Mouse (Mus musculus): ENCODE measurements at regions not wholly inside any gene's neighbourhood (a gene's known extent, or its start where the extent isn't known, plus 50 kb on each side); places are given as distances from the start of the nearest gene placed in this dataset.
A peak's percentile ranks its signal among the peaks of the same experiment; 100 is the strongest.
"Not testable (repeated sequence)": the region's sequence is repeated elsewhere in the genome, so short reads cannot be mapped to it uniquely, and the experiment has no call there.

DNA sequence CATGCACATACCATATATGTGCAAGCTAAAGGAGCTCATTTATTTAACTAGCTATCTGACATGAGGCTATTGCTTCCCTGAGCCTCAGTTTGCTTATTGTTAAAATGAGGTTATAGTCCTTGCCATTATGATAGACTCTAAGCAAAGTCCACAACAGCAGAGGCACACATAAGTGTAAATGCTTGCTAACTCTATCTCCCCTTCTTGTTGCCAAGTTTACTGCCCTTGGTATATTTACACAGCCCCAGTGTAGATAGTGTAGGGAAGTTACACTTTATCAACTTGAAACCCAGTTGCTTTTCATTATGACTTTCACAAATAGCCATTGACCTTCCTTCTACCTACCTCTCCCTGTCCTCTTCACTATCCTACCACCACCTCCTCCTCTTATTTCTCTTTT is 782.6 kb upstream of the Agtr1b start:
- Histone ChIP-seq H3K9ac (no peak overlapping the region), H3K9me3 (no peaks in the 10 kb centered on the region), H3K36me3 (no peaks in the 10 kb centered on the region), H3K4me2 (no peak overlapping the region), H3K4me1 (no peaks in the 10 kb centered on the region), H3K27ac (no peak overlapping the region), H3K4me3 (no peak overlapping the region), H3K27me3 (no peaks in the 10 kb centered on the region)
- ATAC-seq (ENCODE audit: borderline replicate concordance, extremely low read depth, low FRiP score, low TSS enrichment): no peak

DNA sequence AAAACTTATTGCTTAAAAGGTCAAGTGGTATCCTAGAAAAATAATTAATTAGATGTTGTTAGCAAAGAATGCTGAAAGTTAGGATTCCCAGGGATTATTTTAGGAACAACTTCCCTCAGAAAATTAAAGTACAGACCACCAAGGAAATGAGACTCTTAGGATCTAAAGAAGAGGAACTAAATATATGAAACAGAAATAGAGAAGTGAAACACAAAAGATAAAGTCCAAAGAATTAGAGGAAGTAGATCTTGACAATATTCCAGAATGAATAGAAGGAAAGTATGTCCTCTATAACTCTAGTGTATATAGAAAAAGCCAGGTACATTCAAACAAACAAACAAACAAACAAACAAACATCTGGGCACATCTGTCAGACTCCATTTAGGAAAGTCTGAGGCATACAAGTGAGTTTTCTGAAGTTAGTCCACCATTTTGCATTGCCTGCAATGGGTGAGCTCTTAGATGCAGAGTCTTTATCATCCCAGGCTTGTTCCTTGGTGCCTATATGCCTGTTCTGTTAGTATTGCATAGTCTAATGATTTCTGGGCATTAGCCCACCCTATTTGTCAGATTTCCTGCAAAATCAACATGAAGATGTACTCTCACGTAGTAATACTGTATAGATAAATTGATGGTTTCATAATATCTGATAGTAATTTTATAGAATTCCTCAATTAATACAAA is 762.0 kb upstream of the Agtr1b start:
- Histone ChIP-seq H3K27me3 (no peaks in the 10 kb centered on the region), H3K27ac (no peak overlapping the region), H3K36me3 (no peaks in the 10 kb centered on the region), H3K4me1 (no peaks in the 10 kb centered on the region), H3K9me3 (no peaks in the 10 kb centered on the region), H3K4me2 (no peak overlapping the region), H3K9ac (no peak overlapping the region), H3K4me3 (no peak overlapping the region)
- 94% methylated on average over 1 of the region's 1 CpGs for WGBS
- ATAC-seq (ENCODE audit: borderline replicate concordance, extremely low read depth, low FRiP score, low TSS enrichment): no peak

DNA sequence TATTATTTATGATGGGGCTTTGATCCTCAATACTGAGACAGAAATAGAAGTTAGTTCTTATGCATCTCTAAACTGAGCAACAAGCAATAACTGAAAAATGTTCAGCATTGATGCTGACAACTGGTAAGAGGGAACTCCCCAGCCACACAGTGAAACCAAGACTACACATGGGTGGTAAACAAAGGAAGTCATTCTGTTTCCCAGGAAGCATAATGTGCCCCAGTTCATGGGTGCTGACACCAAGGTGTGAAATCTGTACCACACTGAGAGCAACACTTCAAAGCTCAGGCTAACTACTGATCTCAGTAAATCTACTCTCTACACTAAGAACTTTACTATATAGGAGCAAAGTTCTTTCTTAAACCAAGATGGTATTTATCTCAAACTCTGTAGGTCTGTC is 759.2 kb upstream of the Agtr1b start:
- H3K4me1 ChIP-seq: no peaks in the 10 kb centered on the region

DNA sequence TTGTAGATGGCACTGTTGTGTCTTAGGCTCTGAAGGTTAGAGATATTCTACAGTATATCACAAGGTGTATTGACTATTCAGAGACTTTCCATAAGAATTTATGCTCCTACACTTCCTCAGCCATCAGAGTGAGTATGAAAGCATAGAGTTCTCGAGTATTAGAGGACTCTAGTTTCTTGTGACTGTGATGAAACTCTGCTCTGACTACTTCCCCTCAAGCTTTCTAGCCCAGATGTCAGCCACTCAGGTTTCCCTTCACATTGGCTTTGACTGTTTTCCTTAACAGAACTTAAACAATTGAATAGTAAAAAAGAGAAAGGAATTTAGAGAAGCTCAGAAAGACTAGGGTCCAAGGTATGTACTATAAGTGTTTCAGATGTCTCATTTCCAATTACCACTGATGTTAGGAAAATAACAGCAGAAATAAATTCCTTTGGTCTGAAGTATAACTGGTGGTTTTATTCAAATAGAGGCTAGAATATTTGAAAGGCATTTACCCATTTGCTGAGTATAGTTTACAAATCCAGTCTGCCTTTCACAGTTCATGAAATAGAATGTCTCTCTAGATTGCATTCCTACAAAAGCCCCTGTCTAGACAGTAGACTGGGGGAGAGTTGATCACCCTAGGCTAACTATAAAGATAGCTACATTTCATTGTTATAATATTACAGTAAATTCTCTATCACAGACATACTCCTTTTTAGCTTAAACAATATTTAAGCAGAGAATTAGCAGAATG is 751.4 kb upstream of the Agtr1b start:
- no peaks in the 10 kb centered on the region for H3K4me1 ChIP-seq
- no peaks in the 10 kb centered on the region for H3K9me3 ChIP-seq
- no peak for ATAC-seq (ENCODE audit: borderline replicate concordance, extremely low read depth, low FRiP score, low TSS enrichment)
- H3K4me3 ChIP-seq: no peak overlapping the region
- H3K4me2 ChIP-seq: no peak overlapping the region
- H3K27ac ChIP-seq: no peak overlapping the region
- WGBS: 66% methylated on average over 1 of the region's 1 CpGs
- H3K36me3 ChIP-seq: no peaks in the 10 kb centered on the region
- no peaks in the 10 kb centered on the region for H3K27me3 ChIP-seq
- no peak overlapping the region for H3K9ac ChIP-seq

More for the DNA sequence above, 759.2 kb upstream of the Agtr1b start:
- H3K27me3 ChIP-seq: no peaks in the 10 kb centered on the region
- no peak overlapping the region for H3K4me2 ChIP-seq
- no peak overlapping the region for H3K9ac ChIP-seq
- H3K36me3 ChIP-seq: no peaks in the 10 kb centered on the region
- H3K9me3 ChIP-seq: no peaks in the 10 kb centered on the region
- no peak overlapping the region for H3K4me3 ChIP-seq
- no peak for ATAC-seq (ENCODE audit: borderline replicate concordance, extremely low read depth, low FRiP score, low TSS enrichment)
- no peak overlapping the region for H3K27ac ChIP-seq

DNA sequence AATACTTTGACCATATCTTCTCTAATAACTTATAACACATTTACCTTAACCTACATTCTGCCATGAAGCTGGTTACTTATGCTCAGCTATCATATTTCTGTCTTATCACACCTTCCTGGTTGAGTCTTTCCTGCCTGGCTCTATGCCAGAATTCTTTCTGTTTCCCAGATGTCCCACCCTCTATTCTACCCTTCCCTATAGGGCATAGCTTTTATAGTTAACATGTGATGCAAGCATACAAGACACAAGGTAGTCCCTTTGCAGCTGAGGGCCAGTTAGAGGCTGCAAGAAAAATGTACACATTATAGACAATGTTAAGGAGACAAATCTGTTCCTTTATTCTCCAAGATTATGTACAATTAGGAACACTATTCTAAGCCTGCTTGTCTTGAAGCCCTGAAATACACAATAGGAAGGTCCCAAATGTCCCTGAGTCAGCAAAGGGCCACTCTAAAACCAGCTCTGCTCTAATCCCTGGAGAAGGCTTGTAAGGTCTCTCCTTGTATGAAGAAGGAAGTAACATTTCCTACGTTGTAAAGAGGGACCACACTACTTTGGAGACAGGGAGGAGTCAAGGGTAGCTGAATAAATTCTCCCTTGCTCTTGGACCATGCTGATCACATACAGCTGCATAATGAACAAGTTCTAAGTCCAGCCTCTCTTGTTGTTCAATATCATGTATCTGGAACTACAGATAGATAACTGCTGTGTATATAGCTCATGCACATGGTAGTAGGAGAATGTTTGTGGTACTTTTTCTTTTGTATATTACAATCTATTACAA is 745.0 kb upstream of the Agtr1b start:
- WGBS: 46% methylated on average over 1 of the region's 1 CpGs
- ATAC-seq (ENCODE audit: borderline replicate concordance, extremely low read depth, low FRiP score, low TSS enrichment): no peak

DNA sequence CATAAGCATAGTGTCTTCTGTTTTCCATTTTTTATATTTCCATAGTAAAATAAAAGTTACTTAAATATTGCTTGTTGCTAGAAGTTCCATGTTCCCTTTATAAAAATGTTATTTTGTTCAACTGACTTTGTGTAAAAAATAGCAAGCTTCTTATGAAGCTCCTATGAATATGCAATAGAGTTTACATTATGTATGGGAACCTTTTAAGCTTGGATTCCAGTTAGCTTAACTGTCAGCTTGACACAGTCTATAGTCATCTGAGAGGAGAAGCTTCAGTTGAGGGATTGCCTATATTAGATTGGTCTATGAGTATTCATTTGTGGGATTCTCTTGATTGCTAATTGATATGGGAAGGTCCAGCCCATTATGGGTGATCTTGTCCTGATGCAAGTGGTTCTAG is 723.2 kb upstream of the Agtr1b start:
- H3K36me3 ChIP-seq: no peaks in the 10 kb centered on the region
- H3K9me3 ChIP-seq: no peaks in the 10 kb centered on the region

More for the DNA sequence above, 745.0 kb upstream of the Agtr1b start:
- no peaks in the 10 kb centered on the region for H3K9me3 ChIP-seq
- H3K4me2 ChIP-seq: no peak overlapping the region
- H3K27me3 ChIP-seq: no peaks in the 10 kb centered on the region
- no peak overlapping the region for H3K9ac ChIP-seq
- H3K4me3 ChIP-seq: no peak overlapping the region
- H3K36me3 ChIP-seq: no peaks in the 10 kb centered on the region
- H3K27ac ChIP-seq: no peak overlapping the region
- H3K4me1 ChIP-seq: no peaks in the 10 kb centered on the region

DNA sequence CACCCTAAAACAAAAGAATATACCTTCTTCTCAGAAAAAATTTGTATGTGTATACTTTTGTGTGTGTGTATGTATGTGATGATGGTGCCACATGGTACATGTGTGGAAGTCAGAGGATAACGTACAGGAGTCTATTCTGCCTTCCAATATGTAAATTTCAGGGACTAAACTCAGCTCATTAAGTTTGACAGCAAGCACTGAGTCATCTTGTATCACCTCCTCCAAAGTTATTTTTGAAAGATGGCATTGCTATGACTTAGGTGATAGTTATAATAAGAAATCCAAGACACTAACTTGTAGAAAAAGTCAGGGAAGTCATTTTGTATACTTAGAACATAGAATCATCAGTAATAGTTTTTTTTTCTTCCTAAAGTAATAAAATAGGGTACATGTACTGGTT is 719.4 kb upstream of the Agtr1b start:
- Histone ChIP-seq H3K4me2 (no peak overlapping the region), H3K27me3 (no peaks in the 10 kb centered on the region), H3K4me1 (no peaks in the 10 kb centered on the region), H3K36me3 (no peaks in the 10 kb centered on the region), H3K4me3 (no peak overlapping the region), H3K9me3 (no peaks in the 10 kb centered on the region), H3K27ac (no peak overlapping the region), H3K9ac (no peak overlapping the region)
- no peak for ATAC-seq (ENCODE audit: borderline replicate concordance, extremely low read depth, low FRiP score, low TSS enrichment)
- WGBS: 64% methylated on average over 1 of the region's 1 CpGs

More for the DNA sequence above, 723.2 kb upstream of the Agtr1b start:
- H3K4me1 ChIP-seq: no peaks in the 10 kb centered on the region
- no peaks in the 10 kb centered on the region for H3K27me3 ChIP-seq
- no peak for ATAC-seq (ENCODE audit: borderline replicate concordance, extremely low read depth, low FRiP score, low TSS enrichment)
- H3K27ac ChIP-seq: no peak overlapping the region
- no peak overlapping the region for H3K4me3 ChIP-seq
- no peak overlapping the region for H3K4me2 ChIP-seq
- no peak overlapping the region for H3K9ac ChIP-seq

DNA sequence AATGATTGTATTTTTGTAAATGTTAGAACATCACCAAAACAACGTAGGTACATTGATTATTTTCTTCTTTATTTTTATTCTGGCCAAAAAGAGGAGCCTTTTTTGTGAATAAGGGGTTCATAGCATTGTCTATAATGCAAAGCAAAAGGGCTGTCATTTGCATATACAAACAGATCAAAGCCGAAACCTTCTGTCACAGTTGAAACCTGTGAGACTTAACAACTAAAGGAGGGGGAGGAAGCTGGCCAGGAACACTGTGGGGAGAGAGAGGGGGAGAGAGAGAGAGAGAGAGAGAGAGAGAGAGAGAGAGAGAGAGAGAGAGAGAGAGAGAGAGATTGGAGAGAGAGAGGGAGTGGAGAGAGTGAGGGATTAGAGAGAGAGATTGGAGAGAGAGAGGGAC is 710.6 kb upstream of the Agtr1b start:
- no peak overlapping the region for H3K4me3 ChIP-seq
- no peaks in the 10 kb centered on the region for H3K4me1 ChIP-seq
- H3K27me3 ChIP-seq: no peaks in the 10 kb centered on the region
- H3K4me2 ChIP-seq: no peak overlapping the region
- H3K36me3 ChIP-seq: no peaks in the 10 kb centered on the region
- 62% methylated on average over 2 of the region's 2 CpGs for WGBS
- no peak overlapping the region for H3K27ac ChIP-seq
- H3K9me3 ChIP-seq: no peaks in the 10 kb centered on the region
- ATAC-seq (ENCODE audit: borderline replicate concordance, extremely low read depth, low FRiP score, low TSS enrichment): no peak
- no peak overlapping the region for H3K9ac ChIP-seq

DNA sequence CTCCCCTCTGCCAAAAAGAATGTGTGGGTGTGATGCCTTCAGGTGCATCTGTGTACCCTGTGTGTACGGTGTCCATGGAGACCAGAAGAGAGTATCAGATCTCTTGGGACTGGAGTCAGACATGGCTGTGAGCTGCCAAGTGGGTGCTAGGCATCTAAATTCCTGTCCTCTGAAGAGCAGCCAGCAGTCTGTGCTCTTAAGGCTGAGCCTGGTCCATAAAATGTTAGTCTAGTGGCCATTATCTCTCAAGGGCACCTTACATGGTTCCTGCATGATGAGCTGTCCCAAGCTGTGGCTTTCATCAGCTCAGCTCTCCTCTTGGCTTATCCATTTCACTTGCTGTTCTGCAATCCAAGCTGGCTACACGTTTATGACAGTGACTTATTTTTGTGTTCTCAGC is 686.4 kb upstream of the Agtr1b start:
- H3K4me1 ChIP-seq; H3K27me3 ChIP-seq; H3K4me2 ChIP-seq; H3K4me3 ChIP-seq; H3K36me3 ChIP-seq; ATAC-seq (ENCODE audit: borderline replicate concordance, extremely low read depth, low FRiP score, low TSS enrichment); H3K27ac ChIP-seq; H3K9ac ChIP-seq; H3K9me3 ChIP-seq: not testable (repeated sequence)
- 74% methylated on average over 1 of the region's 2 CpGs for WGBS

DNA sequence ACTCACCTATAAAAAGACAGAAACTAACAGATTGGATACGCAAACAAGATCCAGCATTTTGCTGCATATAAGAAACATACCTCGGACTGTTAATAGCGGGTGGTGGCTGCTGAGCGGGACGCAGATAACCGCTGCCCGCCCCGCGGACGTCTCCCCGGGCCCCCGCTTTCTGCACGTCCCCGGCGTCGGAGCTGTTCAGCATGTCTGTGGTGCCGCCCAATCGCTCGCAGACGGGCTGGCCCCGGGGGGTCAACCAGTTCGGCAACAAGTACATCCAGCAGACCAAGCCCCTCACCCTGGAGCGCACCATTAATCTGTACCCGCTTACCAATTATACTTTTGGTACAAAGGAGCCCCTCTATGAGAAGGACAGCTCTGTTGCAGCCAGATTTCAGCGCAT is 682.4 kb upstream of the Agtr1b start:
- H3K9ac ChIP-seq, H3K4me2 ChIP-seq, H3K4me3 ChIP-seq, H3K27ac ChIP-seq, H3K4me1 ChIP-seq, H3K27me3 ChIP-seq, H3K9me3 ChIP-seq, H3K36me3 ChIP-seq: not testable (repeated sequence)
- 65% methylated on average over 21 of the region's 25 CpGs for WGBS
- 0 out of 2 replicates have a peak, but pooled peaks have one; percentile 42 for ATAC-seq (ENCODE audit: borderline replicate concordance, extremely low read depth, low FRiP score, low TSS enrichment)

DNA sequence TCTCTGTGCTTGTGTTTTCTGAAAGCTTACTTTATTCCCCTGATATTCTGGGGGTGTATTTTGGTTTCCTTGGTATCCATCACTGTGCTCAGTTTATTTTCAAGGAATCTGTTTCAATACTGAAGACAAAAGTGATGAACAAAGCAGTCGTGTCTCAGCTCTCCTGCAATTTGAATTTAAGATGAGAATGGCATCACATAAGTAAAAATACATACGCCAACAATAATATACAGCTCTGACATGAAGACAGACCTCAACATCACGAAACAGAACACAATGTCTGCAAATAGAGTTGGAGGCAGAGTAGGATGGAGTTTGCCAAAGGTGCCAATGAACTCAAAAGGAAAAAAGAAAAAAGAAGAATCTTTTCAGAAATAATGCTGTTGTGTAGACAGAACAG is 679.0 kb upstream of the Agtr1b start:
- H3K4me1 ChIP-seq: no peaks in the 10 kb centered on the region
- H3K4me2 ChIP-seq: no peak overlapping the region
- H3K27me3 ChIP-seq: no peaks in the 10 kb centered on the region
- no peak overlapping the region for H3K27ac ChIP-seq
- H3K9ac ChIP-seq: no peak overlapping the region
- 78% methylated on average over 3 of the region's 3 CpGs for WGBS
- no peaks in the 10 kb centered on the region for H3K9me3 ChIP-seq
- ATAC-seq (ENCODE audit: borderline replicate concordance, extremely low read depth, low FRiP score, low TSS enrichment): no peak
- H3K4me3 ChIP-seq: no peak overlapping the region
- no peaks in the 10 kb centered on the region for H3K36me3 ChIP-seq

DNA sequence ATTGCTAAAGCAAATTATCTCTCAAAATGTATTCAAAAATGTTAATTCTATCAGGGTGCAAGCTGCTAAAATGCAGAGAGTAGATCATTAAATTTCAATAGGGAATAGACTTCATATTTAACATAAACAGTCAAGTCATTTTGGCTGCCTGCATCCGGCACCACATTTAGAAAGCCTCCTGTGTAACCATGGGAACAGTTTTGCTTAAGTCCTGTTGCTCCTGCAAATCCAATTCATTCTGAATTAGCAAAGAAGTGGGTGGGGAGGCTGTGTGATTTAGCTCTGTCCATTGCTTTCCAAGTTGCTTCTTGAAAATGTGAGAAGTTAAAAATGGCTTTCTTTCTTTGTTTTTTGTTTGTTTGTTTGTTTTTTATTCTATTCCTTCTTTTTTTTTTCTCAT is 658.9 kb upstream of the Agtr1b start:
- Histone ChIP-seq H3K36me3 (no peaks in the 10 kb centered on the region), H3K4me3 (no peak overlapping the region), H3K9ac (no peak overlapping the region), H3K27me3 (no peaks in the 10 kb centered on the region), H3K27ac (no peak overlapping the region), H3K9me3 (no peaks in the 10 kb centered on the region), H3K4me1 (no peaks in the 10 kb centered on the region), H3K4me2 (no peak overlapping the region)
- no peak for ATAC-seq (ENCODE audit: borderline replicate concordance, extremely low read depth, low FRiP score, low TSS enrichment)
- WGBS: 24% methylated on average over 1 of the region's 1 CpGs
